Mouse (Mus musculus) embryonic fibroblast, embryonic 13.5 days (primary cell): Measurements from ENCODE around the gene Tex14. TPM values are rescaled to one million over a fixed set of nuclear protein-coding genes. Genes with fewer than 3 reads are reported as not detected.
A peak's percentile ranks its signal among the peaks of the same experiment; 100 is the strongest.
"Not testable (repeated sequence)": the region's sequence is repeated elsewhere in the genome, so short reads cannot be mapped to it uniquely, and the experiment has no call there.

Experiments used
- H3K27ac ChIP-seq: 2 replicates; pipeline ENCODE4 v1.5.1; 2012; ENCODE audit warnings: low read length, control low read depth, inconsistent platforms; ENCODE audit not compliant: insufficient read depth
- H3K4me1 ChIP-seq: 2 replicates; pipeline ENCODE4 v1.6.1; 2011; ENCODE audit warnings: low read length; ENCODE audit not compliant: control insufficient read depth, insufficient read depth
- H3K4me3 ChIP-seq: 2 replicates; pipeline ENCODE4 v1.5.1; 2011; ENCODE audit warnings: mild to moderate bottlenecking, control low read depth, low read length; ENCODE audit not compliant: insufficient read depth
- CTCF ChIP-seq: IDR thresholded peaks from 2 replicates; pipeline ENCODE4 v1.5.1; 2011; ENCODE audit warnings: mild to moderate bottlenecking, control low read depth, low read length, moderate library complexity, borderline replicate concordance; ENCODE audit not compliant: insufficient read depth
- POLR2A ChIP-seq: IDR thresholded peaks from 2 replicates; pipeline ENCODE4 v1.6.1; 2011; ENCODE audit warnings: low read depth, mild to moderate bottlenecking, control low read depth, low read length, moderate library complexity
- polyA plus RNA-seq: library from polyadenylated mRNA; stranded (reverse); fragments of >200 nt; gene quantifications from 2 replicates; pipeline ENCODE4 v1.2.4, GENCODE M21; 2011; ENCODE audit warnings: low read depth; ENCODE audit not compliant: missing spikeins, insufficient read length

The Tex14 gene
- polyA plus RNA-seq, 1 experiment, result 0.11 TPM

DNA sequence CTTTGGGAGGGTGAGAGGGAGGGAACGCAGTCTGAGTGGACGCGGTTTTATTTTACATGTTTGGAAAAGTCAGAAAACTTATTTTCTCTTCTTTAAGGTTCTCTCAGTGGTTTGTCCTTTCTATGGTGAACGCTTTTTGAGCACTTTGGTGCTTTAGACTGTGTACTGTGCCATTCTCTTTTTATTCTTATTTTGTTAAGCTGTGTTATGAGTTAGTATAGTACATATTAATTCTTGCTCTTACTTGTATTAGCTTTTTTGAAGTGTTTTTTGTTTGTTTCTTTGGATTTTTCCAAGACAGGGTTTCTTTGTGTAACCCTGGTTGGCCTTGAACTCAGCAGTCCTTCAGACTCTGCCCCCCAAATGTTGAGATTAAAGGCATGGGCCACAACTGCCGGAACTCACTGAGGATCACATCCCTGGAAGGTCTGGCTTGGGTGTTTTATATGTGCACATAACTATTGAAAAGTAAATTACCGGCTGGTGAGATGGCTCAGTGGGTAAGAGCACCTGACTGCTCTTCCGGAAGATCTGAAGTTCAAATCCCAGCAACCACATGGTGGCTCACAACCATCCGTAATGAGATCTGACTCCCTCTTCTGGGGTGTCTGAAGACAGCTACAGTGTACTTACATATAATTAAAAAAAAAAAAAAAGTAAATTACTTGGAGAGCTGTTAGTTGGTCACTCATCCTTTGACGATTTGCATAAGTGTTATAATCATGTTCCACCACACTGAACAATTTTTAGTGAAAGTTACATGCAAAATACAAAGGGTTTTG, 57.8 kb downstream of the Tex14 start:
- TF ChIP-seq POLR2A, result peak; percentile 75
- TF ChIP-seq CTCF, result no peak
- Histone ChIP-seq H3K27ac (no peak overlapping the region), H3K4me1 (no peaks in the 10 kb centered on the region), H3K4me3 (no peak overlapping the region)

- TF ChIP-seq POLR2A (no peak), CTCF (no peak)
- Histone ChIP-seq H3K4me3 (no peak overlapping the region), H3K4me1 (no peaks in the 10 kb centered on the region), H3K27ac (no peak overlapping the region)
These were observed 58.3 kb downstream of the Tex14 start for GRCm38 (mm10) chr11:87463243-87463540.

DNA sequence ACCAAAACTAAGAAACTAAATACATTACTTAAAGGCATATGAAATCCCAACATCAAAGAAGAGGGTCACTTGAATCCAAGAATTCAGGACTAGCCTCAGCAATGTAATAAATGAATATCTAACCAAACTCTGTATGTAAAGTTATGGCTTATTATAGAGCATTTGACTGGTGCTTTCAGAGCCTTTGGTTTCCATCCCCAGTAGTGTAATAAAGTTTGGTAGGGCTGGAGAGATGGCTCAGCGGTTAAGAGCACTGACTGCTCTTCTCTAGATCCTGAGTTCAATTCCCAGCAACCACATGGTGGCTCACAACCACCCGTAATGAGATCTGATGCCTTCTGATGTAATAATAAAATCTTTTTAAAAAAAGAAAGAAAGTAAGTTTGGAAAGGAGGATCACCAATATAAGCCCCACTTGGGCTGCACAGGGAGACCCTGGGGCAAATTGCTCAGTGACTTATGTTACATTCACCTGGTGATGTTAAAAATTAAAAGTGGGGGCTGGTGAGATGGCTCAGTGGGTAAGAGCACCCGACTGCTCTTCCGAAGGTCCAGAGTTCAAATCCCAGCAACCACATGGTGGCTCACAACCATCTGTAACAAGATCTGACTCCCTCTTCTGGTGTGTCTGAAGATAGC, 59.0 kb downstream of the Tex14 start:
- not testable (repeated sequence) for H3K4me3 ChIP-seq, H3K4me1 ChIP-seq, H3K27ac ChIP-seq

DNA sequence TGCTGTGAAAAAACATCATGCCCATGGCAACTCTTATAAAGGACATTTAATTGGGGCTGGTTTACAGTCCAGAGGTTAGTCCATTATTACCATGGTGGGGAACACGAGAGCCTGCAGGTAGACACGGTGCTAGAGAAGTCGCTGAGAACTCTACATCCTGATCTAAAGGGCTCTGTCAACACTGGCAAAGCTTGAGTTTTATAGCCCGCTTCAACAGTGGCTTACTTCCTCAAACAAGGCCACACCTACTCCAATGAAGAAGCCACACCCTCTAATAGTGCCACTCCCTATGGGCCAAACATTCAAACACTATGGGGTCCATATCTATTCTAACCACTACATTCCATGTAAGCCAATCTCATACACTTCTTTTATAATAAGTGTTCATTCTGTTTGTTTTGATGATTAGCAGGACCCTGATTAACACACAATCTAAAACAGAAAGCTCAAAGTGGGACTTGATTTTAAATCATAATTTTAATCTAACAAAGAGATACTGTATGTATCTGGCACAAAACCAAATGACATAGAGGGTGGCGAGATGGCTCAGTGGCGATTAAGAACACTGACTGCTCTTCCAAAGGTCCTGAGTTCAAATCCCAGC, 61.2 kb downstream of the Tex14 start:
- Histone ChIP-seq H3K4me1 (no peaks in the 10 kb centered on the region), H3K27ac (no peak overlapping the region), H3K4me3 (no peak overlapping the region)
- no peak for TF ChIP-seq POLR2A
- no peak for TF ChIP-seq CTCF

DNA sequence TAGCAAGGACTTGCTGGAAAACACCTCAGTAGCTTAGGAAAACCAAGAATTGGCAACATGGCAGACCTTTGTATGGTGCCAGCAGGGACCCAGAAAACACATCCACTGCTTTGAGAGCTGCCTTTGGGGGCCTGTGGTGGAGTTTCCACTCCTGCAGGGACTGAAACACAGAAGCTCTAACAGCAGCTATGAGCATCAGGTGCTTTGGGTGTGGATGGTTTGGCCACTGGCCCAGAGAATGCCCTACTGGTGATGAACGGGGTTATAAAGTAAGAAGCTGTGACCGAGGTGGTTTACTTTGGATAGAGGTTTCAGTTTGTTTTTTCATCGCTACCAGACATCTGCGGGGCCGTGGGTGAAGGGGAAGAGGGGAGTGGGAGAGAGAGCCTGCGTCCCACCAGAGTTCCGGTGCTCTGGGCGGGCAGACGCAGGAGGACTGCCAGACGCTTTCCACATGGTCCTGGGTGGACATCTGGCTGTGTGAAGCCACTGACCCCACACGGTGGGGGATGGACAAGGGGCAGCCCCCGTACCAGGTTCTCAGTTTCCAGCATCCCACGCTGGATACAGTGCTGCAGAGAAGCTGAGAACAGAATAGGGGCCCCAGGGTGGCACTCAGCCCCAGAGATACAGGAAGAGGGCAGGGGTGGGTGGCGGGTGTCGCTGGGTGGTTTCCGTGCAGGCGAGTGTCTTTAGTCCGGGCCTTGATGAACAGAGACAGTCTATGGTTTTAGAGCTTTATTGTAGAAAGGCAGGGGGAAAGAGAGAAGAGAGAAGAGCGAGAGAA, 62.8 kb downstream of the Tex14 start:
- no peaks in the 10 kb centered on the region for H3K4me1 ChIP-seq
- H3K27ac ChIP-seq, result no peak overlapping the region
- no peak for TF ChIP-seq CTCF
- no peak for TF ChIP-seq POLR2A
- H3K4me3 ChIP-seq, result no peak overlapping the region

- Histone ChIP-seq H3K4me3 (no peak overlapping the region), H3K4me1 (no peaks in the 10 kb centered on the region), H3K27ac (no peak overlapping the region)
- TF ChIP-seq POLR2A, result no peak
- TF ChIP-seq CTCF, result no peak
These were observed 63.4 kb downstream of the Tex14 start for GRCm38 (mm10) chr11:87468278-87468655.

DNA sequence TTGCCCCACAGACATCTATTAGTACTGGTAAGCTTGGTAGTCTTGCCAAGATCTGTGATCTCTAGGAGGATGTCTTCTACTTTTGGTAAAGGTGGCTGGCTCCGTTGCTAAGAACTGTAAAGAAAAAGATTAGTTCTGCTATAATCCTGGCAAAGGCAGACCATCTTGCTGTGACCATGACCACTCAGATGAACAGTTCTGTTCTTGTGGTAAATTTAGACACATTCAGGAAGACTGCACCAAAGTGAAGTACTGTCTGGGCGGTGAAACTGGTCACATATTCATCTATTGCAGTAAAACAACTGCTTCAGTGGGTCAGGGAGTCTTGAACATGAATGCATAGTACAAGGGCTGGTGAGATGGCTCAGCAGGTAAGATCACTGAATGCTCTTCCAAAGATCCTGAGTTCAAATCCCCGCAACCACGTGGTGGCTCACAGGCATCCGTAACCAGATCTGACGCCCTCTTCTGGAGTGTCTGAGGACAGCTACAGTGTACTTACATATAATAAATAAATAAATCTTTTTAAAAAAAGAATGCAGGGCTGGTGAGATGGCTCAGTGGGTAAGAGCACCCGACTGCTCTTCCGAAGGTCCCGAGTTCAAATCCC, 63.9 kb downstream of the Tex14 start:
- H3K27ac ChIP-seq, result no peak overlapping the region
- no peak overlapping the region for H3K4me3 ChIP-seq
- no peaks in the 10 kb centered on the region for H3K4me1 ChIP-seq
- no peak for TF ChIP-seq POLR2A
- no peak for TF ChIP-seq CTCF

DNA sequence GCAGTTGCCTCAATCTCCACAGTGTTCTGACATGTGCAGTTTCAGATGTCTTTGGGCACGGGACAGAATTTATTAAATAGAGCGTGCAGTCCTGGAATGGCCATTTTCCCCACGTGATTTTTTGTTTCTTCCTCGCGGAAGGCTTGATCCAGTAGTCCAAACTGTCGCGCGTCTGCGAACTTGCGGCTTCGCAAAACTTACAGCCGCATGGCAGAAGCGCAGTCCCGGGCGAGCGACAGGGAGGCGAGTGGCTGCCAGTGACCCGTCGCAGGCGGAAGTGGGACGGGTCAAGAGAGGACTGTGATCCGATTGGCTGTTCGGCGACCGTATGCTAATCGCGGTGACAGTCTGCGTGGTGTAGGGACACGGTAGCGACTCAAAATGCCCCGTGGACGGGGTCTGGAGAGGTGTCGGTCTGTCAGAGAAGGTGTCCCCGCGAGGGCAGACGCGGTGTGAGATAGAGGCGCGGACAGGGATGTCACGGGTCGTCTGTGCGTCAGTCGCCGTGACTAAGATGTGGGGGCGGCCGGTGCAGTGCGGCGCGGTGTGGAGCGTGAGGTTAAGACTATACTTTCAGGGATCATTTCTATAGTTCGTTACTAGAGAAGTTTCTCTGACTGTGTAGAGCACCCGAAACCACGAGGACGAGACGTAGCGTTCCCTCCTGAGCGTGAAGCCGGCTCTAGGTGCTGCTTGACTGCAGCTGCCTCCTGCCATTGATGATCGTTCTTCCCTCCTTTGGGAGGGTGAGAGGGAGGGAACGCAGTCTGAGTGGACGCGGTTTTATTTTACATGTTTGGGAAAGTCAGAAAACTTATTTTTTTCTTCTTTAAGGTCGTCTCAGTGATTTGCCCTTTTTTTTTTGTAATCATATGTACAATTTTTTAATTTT, 66.2 kb downstream of the Tex14 start:
- H3K27ac ChIP-seq, H3K4me1 ChIP-seq: not testable (repeated sequence)
- TF ChIP-seq POLR2A, result peak; percentile 35; the same call in 1 of the 2 replicates
- peak overlapping the region; percentile 33 for H3K4me3 ChIP-seq

DNA sequence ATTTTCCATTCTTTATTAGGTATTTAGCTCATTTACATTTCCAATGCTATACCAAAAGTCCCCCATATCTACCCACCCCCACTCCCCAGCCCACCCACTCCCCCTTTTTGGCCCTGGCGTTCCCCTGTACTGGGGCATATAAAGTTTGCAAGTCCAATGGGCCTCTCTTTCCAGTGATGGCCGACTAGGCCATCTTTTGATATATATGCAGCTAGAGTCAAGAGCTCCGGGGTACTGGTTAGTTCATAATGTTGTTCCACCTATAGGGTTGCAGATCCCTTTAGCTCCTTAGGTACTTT, 66.8 kb downstream of the Tex14 start:
- H3K4me3 ChIP-seq, H3K4me1 ChIP-seq, H3K27ac ChIP-seq: not testable (repeated sequence)

GRCm38 (mm10) chr11:87472058-87472457, 67.2 kb downstream of the Tex14 start:
- H3K4me3 ChIP-seq, H3K4me1 ChIP-seq, H3K27ac ChIP-seq: not testable (repeated sequence)
- TF ChIP-seq POLR2A, result peak; percentile 55

GRCm38 (mm10) chr11:87479172-87479571, 74.3 kb downstream of the Tex14 start:
- H3K27ac ChIP-seq, H3K4me3 ChIP-seq, H3K4me1 ChIP-seq: not testable (repeated sequence)
